Mouse (Mus musculus) layer of hippocampus, postnatal 14 days (tissue): ENCODE results near the gene Xrcc1. TPM values are rescaled to one million over a fixed set of nuclear protein-coding genes. Genes with fewer than 3 reads are reported as not detected.
"Not testable (repeated sequence)": the region's sequence is repeated elsewhere in the genome, so short reads cannot be mapped to it uniquely, and the experiment has no call there.

Experiments used
- DNase-seq, 2 experiments: peaks; one replicate each; pipeline ENCODE4 v3.0.0; 2021 to 2022; ENCODE audit warnings: low spot score in 2 of 2, mixed read lengths in 1 of 2
- long read RNA-seq, 2 experiments: library from polyadenylated mRNA; stranded (forward); transcript quantifications; one replicate each; pipeline ENCODE4 v2.0.0; 2021
- total RNA-seq, 2 experiments: library from RNA; stranded (reverse); gene quantifications; 2 replicates each; pipeline ENCODE4 v1.2.3; 2021

The Xrcc1 gene
- total RNA-seq: 10 to 100 TPM; 41.0 to 46.8 TPM
- long read RNA-seq, experiment 1, transcript Xrcc1-201 (17 exons, 2,155 nt): major isoform, 19 of 34 reads
- long read RNA-seq, experiment 1, partial matches to known transcripts: 6 of 34 reads
- long read RNA-seq, experiment 1, other reads (novel, unspliced or antisense): 8 of 34 reads
- long read RNA-seq, experiment 2, transcript Xrcc1-201 (17 exons, 2,155 nt): major isoform, 20 of 35 reads
- long read RNA-seq, experiment 2, partial matches to known transcripts: 4 of 35 reads
- long read RNA-seq, experiment 2, other reads (novel, unspliced or antisense): 9 of 35 reads

GRCm38 (mm10) chr7:24546068-24546614 lies at the start of gene Xrcc1, which contains the start of gene Pinlyp:
Gene Xrcc1, plus strand, starts transcription at chr7:24546289.
Gene Pinlyp, minus strand, starts transcription at chr7:24546118.
- DNase-seq: no peak

GRCm38 (mm10) chr7:24499856-24500577 lies 46.1 kb upstream of the Xrcc1 start:
- DNase-seq: no peak

DNA sequence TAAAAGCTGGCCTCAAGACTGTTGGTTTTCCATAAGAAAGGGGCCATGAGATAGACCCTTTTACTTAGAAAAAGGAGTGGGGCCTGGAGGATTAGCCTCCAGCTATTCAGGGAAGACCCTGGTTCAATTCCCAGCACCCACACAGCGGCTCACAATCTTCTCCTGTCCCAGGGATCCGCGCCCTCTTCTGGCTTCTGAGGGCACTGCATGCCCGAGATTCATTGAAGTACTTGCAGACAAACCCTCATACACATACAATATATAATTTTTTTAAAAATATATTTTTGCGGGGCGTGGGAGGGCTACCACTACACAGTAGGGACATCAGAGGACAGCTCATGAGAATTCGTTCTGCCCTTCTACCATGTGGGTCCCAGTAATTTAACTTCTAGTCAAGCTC lies 45.2 kb upstream of the Xrcc1 start:
- no peak for DNase-seq

GRCm38 (mm10) chr7:24501492-24501891 lies 44.6 kb upstream of the Xrcc1 start:
- DNase-seq: no peak

- no peak for DNase-seq
Observed at GRCm38 (mm10) chr7:24504004-24504403, 42.1 kb upstream of the Xrcc1 start.

DNA sequence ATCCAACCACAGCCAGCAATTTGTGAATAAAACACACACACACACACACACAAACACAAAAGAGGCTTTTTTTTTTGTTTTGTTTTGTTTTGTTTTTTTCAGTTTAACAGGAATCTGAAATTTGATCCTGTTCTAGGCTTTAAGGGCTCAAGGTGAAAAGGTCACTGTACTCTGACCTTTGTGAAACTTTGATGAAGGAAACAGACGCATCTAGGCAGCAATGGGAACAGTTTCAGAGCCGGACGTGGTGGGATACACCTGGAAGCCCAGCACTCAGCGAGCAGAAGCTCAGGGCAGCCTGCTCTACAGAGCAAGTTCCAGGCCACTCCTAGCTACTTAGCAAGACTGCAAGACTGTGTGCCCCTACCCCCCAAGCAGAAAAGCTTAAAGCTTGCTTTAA lies 41.2 kb upstream of the Xrcc1 start:
- DNase-seq: no peak

GRCm38 (mm10) chr7:24505447-24506064 lies 40.5 kb upstream of the Xrcc1 start:
- no peak for DNase-seq

DNA sequence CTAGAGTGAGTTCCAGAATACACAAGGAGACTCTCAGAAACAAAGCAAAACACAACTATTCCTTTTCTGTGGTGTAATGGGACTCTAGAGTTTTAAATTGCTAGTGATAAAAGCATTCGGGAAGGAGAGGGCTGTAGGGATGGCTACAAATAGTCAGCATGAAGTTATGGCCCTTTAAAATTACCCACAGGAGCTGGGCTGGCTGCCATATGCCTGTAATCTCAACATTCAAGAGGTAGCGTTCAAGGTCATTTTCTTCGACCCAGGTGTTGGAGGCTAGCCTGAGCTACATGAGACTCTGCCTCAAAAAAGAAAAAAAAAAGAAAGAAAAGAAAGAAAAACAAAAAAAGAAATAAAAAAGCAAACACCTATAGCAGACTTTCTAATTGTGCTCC lies 40.0 kb upstream of the Xrcc1 start:
- DNase-seq: no peak

GRCm38 (mm10) chr7:24506476-24506837 lies 39.6 kb upstream of the Xrcc1 start:
- peak; percentile 73 to 84 for DNase-seq

- peak; percentile 84 to 89 for DNase-seq
Observed at GRCm38 (mm10) chr7:24506838-24507725, 39.0 kb upstream of the Xrcc1 start, which contains the start of gene Zfp428. Gene Zfp428, plus strand, starts transcription at chr7:24507006.

DNA sequence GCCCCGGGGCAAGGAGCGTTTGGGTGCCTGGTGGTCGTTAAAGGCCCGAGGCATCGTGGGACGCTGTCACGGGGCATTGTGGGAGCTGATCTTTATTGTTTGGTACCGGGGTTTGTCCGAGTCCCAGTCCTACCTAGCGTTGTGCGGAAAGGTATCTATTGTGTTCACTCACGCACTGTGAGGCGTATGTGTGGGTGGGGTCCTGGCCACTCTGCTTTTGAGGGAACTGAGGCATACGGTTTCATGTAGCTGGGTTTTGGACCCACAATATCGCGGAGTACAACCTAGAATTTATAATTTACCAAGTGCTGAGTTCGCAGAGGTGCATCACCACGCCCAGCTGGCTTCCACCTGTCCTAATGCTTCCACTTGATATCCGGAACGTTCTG lies 38.4 kb upstream of the Xrcc1 start:
- DNase-seq: peak in 1 of 2 experiments; percentile 45

DNA sequence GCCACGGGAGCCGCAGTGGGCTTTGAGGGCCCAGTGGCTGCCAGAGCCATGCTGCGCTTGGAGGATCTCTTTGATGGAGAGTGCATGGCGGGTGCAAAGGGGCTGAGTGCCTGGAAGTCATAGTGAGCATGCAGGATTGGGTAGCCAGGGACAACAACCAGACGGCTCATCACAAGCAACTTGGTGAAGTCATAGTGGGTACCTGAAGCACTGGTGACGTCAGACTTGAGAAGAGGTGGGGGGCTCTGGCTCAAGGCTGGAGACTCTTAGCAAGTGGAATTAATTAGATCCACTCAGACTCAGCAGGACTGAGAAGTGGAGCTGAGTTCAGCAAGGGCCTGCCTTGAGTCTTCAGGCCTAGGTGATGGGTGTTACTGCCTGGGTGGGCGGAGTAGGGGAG lies 33.7 kb upstream of the Xrcc1 start, which contains the start of gene AC161166.1:
Gene AC161166.1 (minus strand): TSS at position 101 of the 400 bp plus-strand sequence.
- no peak for DNase-seq

DNA sequence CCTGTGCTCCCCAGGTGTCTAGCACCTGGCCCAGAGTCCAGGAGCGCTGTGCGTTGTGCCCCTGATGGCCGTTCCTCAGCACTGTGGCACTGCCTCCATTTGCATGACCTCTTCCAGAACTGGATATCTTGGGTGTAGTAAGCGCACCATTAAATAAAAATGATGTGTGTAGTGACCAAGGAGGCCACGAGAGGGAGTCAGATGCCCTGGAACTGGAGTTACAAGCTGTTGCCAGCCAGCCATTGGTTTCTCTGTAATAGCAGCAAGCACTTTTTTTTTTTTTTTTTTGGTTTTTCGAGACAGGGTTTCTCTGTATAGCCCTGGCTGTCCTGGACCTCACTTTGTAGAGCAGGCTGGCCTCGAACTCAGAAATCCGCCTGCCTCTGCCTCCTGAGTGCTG lies 29.8 kb upstream of the Xrcc1 start:
- peak; percentile 46 to 60 for DNase-seq

- no peak for DNase-seq
Observed at GRCm38 (mm10) chr7:24517077-24517476, 29.0 kb upstream of the Xrcc1 start.

- DNase-seq: peak in 1 of 2 experiments; percentile 59
Observed at GRCm38 (mm10) chr7:24517654-24518053, 28.4 kb upstream of the Xrcc1 start.

DNA sequence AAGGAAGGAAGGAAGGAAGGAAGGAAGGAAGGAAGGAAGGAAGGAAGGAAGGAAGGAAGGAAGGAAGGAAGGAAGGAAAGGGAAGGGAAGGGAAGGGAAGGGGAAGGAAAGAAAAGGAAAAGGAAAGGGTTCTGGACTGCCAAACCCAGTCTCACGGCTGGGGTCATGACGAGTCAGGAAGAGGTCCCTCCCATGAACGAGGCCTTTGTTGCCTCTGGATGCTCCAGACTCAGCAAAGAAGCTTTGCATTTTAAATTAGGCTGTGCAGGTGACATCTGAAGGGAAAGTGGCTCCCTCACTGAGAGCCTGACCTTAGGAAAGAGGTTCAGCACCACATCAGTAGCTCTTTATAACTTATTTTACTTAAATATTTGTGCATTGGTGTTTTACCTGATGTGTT lies 27.0 kb upstream of the Xrcc1 start:
- no peak for DNase-seq

DNA sequence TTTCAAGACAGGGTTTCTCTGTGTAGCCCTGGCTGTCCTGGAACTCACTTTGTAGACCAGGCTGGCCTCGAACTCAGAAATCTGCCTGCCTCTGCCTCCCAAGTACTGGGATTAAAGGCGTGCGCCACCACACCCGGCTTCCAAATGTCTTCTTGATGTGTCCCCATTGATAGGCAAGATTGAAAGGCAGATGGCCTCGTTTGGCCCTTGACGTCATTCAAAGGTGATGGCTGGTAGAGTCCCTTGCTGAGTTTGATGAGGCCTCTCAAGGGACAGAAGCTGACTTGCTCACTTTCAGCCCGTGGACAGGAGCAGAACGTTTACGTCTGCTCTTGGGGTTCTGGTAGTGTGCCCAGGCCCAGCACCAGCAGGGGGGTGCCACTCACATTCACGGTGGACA lies 26.0 kb upstream of the Xrcc1 start:
- DNase-seq: not testable (repeated sequence)

GRCm38 (mm10) chr7:24522805-24523204 lies 23.3 kb upstream of the Xrcc1 start:
- DNase-seq: no peak

- no peak for DNase-seq
Observed at GRCm38 (mm10) chr7:24523723-24524122, 22.4 kb upstream of the Xrcc1 start.

DNA sequence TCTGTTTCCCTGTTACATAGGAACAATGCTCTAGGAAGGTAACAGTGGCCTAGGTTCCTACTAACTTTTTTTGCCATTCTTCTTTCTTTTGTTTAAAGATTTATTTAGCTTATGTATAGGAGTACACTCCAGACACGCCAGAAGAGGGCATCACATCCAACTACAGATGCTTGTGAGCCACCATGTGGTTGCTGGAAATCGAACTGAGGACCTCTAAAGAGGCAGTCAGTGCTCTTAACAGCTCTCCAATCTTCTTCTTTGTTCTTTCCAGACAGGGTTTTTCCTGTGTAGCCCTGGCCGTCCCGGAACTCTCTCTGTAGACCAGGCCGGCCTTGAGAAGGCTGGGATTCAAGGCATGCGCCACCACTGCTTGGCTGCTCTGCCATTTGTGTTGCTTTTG lies 21.1 kb upstream of the Xrcc1 start:
- no peak for DNase-seq
